Mouse (Mus musculus) midbrain, embryonic 12.5 days (tissue): ENCODE measurements around the gene Mei1. TPM values are rescaled to one million over a fixed set of nuclear protein-coding genes. Genes with fewer than 3 reads are reported as not detected.
A peak's percentile ranks its signal among the peaks of the same experiment; 100 is the strongest.

Experiments
- ATAC-seq: fragments of 200-750 bp; cut with Nextera tagmentation; 2 replicates; pipeline ENCODE4 v1.8.0; 2017; ENCODE audit warnings: low read depth, moderate TSS enrichment, moderate library complexity; ENCODE audit not compliant: low FRiP score
- H3K27ac ChIP-seq: fragments of 300-500 bp; sonication (generic); replicated peaks from 2 replicates; pipeline ENCODE4 v1.5.1; 2016; ENCODE audit warnings: mild to moderate bottlenecking
- H3K27me3 ChIP-seq: fragments of 300-500 bp; sonication (generic); 2 replicates; pipeline ENCODE4 v1.6.1; 2016; ENCODE audit warnings: mild to moderate bottlenecking
- H3K36me3 ChIP-seq: fragments of 300-500 bp; sonication (generic); 2 replicates; pipeline ENCODE4 v1.6.1; 2016
- H3K4me1 ChIP-seq: fragments of 300-500 bp; sonication (generic); 2 replicates; pipeline ENCODE4 v1.6.1; 2016
- H3K4me2 ChIP-seq: fragments of 300-500 bp; sonication (generic); replicated peaks from 2 replicates; pipeline ENCODE4 v1.6.1; 2016; ENCODE audit warnings: mild to moderate bottlenecking, moderate library complexity
- H3K4me3 ChIP-seq: fragments of 300-500 bp; sonication (generic); 2 replicates; pipeline ENCODE4 v1.5.1; 2016; ENCODE audit warnings: mild to moderate bottlenecking
- H3K9ac ChIP-seq: fragments of 300-500 bp; sonication (generic); replicated peaks from 2 replicates; pipeline ENCODE4 v1.6.1; 2016; ENCODE audit warnings: mild to moderate bottlenecking, moderate library complexity
- H3K9me3 ChIP-seq: fragments of 300-500 bp; sonication (generic); 2 replicates; pipeline ENCODE4 v1.6.1; 2016; ENCODE audit warnings: mild to moderate bottlenecking
- WGBS: fragments of 180-500 bp; shearing (Covaris S2); methylation state at CpG from one replicate; pipeline ENCODE4 v1.1.7; 2016; 5-methylcytosine and 5-hydroxymethylcytosine counted together
- polyA plus RNA-seq: library from polyadenylated mRNA; unstranded; fragments of >200 nt; fragmentation: Nextera tagmentation; extraction: Ambion mirVana; gene quantifications from 2 replicates; pipeline ENCODE4 v1.2.1, GENCODE M21; 2016

Gene Mei1
- polyA plus RNA-seq, 1 experiment from 2014 or later, result 0.05 TPM

DNA sequence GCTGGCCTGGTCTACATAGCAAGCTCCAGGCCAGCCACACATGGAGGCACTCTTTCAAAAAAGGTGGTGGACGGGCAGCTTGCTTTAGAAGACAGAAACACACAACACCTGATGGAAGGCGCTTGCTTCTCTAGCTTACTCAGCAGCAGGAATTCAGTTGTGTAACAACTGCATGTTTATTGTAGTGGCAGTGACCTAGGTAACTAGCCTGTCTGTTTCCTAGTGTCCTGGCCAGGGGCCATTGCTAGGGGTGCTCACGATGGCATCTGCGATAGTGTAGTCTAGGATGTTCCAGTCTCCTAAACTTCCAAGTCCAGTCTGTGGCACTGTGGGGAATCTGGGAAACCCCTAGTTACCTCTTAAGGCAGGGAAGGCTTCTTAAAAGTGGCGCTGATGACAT is 74.4 kb downstream of the Mei1 start:
- no peak overlapping the region for H3K9ac ChIP-seq
- H3K4me2 ChIP-seq, result no peak overlapping the region
- peaks cover 6% of the 10 kb centered on the region; the same call in 1 of the 2 replicates for H3K36me3 ChIP-seq
- H3K4me3 ChIP-seq, result no peak overlapping the region
- no peaks in the 10 kb centered on the region for H3K9me3 ChIP-seq
- H3K27ac ChIP-seq, result peak overlapping the region; percentile 95
- peaks cover 39% of the 10 kb centered on the region for H3K4me1 ChIP-seq
- no peaks in the 10 kb centered on the region for H3K27me3 ChIP-seq
- 88% methylated on average over 5 of the region's 5 CpGs for WGBS
- ATAC-seq, result no peak

DNA sequence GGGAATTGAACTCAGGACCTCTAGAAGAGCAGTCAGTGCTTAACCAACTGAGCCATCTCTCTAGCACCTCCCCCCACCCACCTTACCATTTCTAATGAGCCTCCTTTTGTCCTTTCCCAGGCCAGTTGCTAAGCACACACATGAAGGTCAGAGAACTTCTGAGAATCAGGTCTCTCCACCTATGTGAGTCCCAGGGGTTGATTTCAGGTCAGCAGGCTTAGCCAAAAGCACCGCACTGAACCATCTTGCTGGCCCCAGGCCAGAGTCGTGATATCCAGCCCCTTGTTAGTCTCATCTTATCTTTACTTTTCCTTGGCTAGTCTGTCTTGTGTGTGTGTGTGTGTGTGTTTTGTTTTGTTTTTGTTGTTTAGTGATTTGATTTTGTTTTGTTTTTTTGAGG is 75.6 kb downstream of the Mei1 start:
- no peak for ATAC-seq
- 47% methylated on average over 2 of the region's 2 CpGs for WGBS
- no peaks in the 10 kb centered on the region for H3K27me3 ChIP-seq
- no peak overlapping the region for H3K4me3 ChIP-seq
- H3K27ac ChIP-seq, result peak overlapping the region; percentile 95
- no peak overlapping the region for H3K9ac ChIP-seq
- H3K9me3 ChIP-seq, result no peaks in the 10 kb centered on the region
- no peak overlapping the region for H3K4me2 ChIP-seq
- H3K36me3 ChIP-seq, result peaks cover 6% of the 10 kb centered on the region; the same call in 1 of the 2 replicates
- H3K4me1 ChIP-seq, result peaks cover 48% of the 10 kb centered on the region

DNA sequence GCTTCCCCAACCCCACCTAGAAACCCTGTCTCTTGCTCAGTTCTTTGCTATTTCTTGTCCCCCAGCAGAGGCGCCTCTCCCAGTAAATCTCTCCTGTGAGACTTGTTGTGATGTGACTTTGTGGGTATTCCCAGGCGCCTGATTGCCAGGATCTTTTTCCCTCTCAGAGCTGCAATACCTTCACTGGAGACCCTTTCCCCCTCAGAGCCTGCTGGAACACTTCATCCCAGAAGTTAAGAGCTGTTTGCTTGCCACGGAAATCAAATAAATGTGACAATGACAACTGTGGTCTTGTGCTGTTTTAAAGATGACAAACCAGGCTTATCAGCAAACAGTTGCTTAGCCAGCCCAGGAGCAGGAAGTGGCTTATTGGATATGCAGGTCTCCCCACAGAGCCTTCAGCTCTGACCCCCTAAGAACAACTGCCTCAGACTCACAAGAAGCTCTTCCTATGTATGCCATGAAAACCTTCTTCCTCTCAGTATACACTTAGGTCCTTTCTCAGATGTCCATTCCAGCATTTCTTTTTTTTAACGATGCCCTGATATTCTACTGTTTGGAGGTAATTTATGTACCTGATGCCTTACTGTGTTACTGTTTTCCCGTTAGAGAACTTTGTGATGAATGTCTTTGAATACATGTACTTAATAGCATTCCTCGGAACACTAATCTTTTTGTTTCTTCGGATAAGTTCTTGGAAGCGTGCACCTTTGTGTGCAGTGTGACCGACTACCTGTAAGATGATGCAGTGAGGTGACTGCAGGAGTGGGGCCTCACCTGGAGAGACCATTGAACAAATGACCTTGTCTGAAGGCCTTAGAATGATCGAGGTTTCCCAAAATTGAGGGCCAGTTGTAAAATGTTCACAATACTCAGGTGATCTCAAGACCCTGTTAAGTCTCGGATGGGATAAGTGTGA is 76.3 kb downstream of the Mei1 start:
- no peak for ATAC-seq
- 14% methylated on average over 11 of the region's 11 CpGs for WGBS
- peaks cover 3% of the 10 kb centered on the region; the same call in 1 of the 2 replicates for H3K36me3 ChIP-seq
- peaks cover 52% of the 10 kb centered on the region for H3K4me1 ChIP-seq
- H3K4me3 ChIP-seq, result peak overlapping the region; percentile 96
- peak overlapping the region; percentile 50 for H3K4me2 ChIP-seq
- no peaks in the 10 kb centered on the region for H3K9me3 ChIP-seq
- H3K27me3 ChIP-seq, result no peaks in the 10 kb centered on the region
- 0 out of 2 replicates have a peak overlapping the region, but pooled peaks have one; percentile 24 for H3K9ac ChIP-seq
- H3K27ac ChIP-seq, result peak overlapping the region; percentile 95

DNA sequence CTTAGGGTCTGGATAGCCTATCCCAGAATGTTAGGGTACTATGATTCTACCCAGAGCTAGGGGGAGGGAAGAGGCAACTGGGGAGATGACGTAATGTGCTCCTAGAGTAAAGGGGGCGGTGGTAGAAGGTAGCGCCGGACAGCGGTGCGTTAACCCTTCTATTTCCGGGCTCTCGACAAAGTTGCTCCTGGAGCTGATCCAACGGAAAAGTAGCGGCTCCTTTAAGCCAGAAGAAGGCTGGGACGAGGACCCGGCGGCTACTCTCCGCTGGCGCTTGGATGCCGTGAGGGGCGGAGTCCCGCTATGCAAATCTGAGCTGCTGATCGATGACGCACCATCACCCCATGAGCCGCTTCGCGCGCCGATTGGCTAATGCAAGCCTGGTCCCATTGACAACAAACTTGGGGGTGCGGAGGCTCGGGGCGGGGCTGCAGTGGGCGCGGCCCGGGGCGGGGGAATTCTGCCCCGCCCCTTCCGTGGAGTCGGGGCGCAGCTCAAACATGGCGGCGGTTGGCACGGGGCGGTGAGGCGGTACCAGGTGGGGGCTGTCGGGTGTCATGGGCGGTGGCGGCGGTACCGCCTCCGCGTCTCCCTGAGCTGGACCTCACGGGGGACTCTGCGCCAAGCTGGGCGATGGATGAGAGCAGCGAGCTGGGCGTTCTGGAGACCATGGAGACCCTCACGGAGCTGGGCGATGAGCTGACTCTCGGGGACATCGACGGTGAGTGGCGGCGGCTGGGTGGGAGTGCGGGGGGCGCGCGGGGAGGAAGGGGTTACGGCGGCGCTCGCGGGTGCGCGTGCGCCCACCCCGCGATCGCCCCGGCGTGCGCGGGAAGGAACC is 77.2 kb downstream of the Mei1 start, which contains the start of gene Srebf2:
TSS of gene Srebf2 (plus strand) at position 412 of the 841 bp plus-strand sequence.
- Histone ChIP-seq H3K27me3 (no peaks in the 10 kb centered on the region), H3K4me2 (peak within 1 kb of the TSS; percentile 95), H3K36me3 (0 out of 2 replicates have a peak, but pooled peaks cover 6% of the 10 kb centered on the region), H3K9ac (peak within 1 kb of the TSS; percentile 95), H3K27ac (peak within 1 kb of the TSS; percentile 99), H3K9me3 (no peaks in the 10 kb centered on the region), H3K4me3 (peak within 1 kb of the TSS; percentile 96), H3K4me1 (peaks cover 56% of the 10 kb centered on the region)
- WGBS, result under 1% methylated on average over 78 of the region's 79 CpGs
- peak; percentile 98 for ATAC-seq

DNA sequence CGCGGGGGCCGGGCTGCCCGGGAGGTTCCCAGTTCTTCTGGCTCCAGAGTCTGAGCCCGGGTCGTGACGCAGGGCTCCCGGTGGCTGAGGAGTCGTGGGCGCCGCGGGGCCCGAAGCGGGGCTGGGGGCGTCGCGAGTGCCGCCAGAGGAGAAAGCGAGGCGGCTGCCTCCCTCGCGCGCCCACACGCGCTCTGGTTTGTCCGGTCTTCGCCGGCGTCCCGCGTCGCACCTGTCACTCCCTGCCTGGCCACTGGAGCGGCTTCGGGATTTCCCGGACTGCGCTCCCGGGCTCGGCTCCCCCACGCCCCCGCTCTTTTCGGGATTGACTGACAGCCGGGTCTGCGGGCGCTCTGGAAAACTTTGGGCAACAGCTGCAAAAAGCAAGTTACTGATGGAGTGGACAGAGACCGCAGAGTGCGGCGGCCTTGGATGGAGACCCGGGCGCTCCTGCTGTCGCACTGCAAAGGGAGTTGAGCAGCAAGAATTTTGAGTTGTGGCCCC is 77.9 kb downstream of the Mei1 start:
- Histone ChIP-seq H3K27ac (peak overlapping the region; percentile 99), H3K36me3 (0 out of 2 replicates have a peak, but pooled peaks cover 6% of the 10 kb centered on the region), H3K27me3 (no peaks in the 10 kb centered on the region), H3K4me1 (peaks cover 58% of the 10 kb centered on the region), H3K9me3 (no peaks in the 10 kb centered on the region), H3K4me2 (peak overlapping the region; percentile 95), H3K4me3 (peak overlapping the region; percentile 96), H3K9ac (peak overlapping the region; percentile 95)
- peak; percentile 1; the same call in 1 of the 2 replicates for ATAC-seq
- WGBS, result 1% methylated on average over 50 of the region's 50 CpGs

DNA sequence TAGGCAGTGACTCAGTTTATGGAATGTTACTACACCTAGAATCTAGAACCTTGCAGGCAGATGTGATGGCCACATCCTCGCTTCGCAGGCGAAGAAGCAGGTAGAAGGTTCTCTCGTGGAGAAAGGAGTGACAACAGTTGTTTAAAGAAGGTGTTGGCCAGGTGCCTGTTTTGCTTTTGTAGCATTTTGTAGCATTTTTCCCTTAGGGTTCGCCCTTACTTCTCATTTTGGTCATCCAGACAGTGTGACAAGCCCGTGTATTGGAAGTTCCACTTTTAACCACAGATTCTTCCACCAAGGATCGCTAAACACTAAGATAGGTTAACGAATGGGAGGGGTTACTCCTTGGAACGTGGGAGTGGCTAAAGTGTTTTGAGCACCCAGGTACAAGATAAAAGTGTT is 78.7 kb downstream of the Mei1 start:
- 0 out of 2 replicates have a peak, but pooled peaks cover 6% of the 10 kb centered on the region for H3K36me3 ChIP-seq
- ATAC-seq, result no peak
- H3K4me1 ChIP-seq, result peaks cover 61% of the 10 kb centered on the region
- H3K9me3 ChIP-seq, result no peaks in the 10 kb centered on the region
- WGBS, result 31% methylated on average over 9 of the region's 9 CpGs
- peak overlapping the region; percentile 99 for H3K27ac ChIP-seq
- peak overlapping the region; percentile 95 for H3K4me2 ChIP-seq
- H3K9ac ChIP-seq, result peak overlapping the region; percentile 95
- H3K4me3 ChIP-seq, result peak overlapping the region; percentile 96
- no peaks in the 10 kb centered on the region for H3K27me3 ChIP-seq

DNA sequence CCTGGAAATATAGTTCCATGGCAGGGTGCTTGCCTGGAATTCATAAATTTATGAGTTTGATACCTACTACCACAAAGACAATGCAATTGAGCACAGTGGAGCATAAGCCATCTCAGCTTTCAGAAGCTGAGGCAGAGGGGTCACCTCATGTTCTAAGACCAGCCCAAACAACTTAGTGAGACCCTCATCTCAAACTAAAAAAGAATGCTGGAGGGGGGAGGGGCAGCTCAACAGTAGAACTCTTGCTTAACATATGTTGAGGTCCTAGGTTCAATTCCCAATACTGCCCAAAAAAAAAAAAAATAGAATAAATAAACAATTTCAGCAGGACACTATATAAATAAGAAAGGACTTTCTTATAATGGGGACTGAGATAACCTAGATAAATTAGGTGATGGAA is 80.2 kb downstream of the Mei1 start:
- Histone ChIP-seq H3K9ac (no peak overlapping the region), H3K4me1 (peaks cover 59% of the 10 kb centered on the region), H3K27me3 (no peaks in the 10 kb centered on the region), H3K9me3 (no peaks in the 10 kb centered on the region), H3K4me3 (no peak overlapping the region), H3K36me3 (0 out of 2 replicates have a peak, but pooled peaks cover 6% of the 10 kb centered on the region), H3K4me2 (no peak overlapping the region), H3K27ac (no peak overlapping the region)
- ATAC-seq, result no peak

DNA sequence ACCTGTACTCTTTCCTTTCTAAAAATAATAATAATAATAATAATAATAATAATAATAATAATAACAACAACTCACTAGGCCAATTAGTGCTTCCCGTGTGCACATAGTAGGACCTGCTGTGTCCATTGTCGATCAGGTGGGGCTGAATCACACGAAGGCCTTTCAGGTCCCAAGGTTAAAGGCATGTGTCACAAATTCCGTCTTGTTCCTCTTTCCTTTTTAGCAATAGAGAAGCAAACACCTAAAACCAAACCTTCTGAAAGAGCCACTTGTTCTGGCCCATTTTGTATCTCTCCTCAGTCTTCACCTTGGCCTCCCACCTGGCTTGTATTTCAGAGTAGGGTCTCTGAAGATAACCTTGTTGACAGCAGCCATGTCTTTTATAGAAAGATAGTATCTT is 81.4 kb downstream of the Mei1 start:
- no peak overlapping the region for H3K4me2 ChIP-seq
- no peaks in the 10 kb centered on the region for H3K27me3 ChIP-seq
- peaks cover 50% of the 10 kb centered on the region for H3K4me1 ChIP-seq
- ATAC-seq, result no peak
- H3K27ac ChIP-seq, result no peak overlapping the region
- 94% methylated on average over 4 of the region's 4 CpGs for WGBS
- H3K4me3 ChIP-seq, result no peak overlapping the region
- no peak overlapping the region for H3K9ac ChIP-seq
- H3K9me3 ChIP-seq, result no peaks in the 10 kb centered on the region
- H3K36me3 ChIP-seq, result 0 out of 2 replicates have a peak, but pooled peaks cover 6% of the 10 kb centered on the region

DNA sequence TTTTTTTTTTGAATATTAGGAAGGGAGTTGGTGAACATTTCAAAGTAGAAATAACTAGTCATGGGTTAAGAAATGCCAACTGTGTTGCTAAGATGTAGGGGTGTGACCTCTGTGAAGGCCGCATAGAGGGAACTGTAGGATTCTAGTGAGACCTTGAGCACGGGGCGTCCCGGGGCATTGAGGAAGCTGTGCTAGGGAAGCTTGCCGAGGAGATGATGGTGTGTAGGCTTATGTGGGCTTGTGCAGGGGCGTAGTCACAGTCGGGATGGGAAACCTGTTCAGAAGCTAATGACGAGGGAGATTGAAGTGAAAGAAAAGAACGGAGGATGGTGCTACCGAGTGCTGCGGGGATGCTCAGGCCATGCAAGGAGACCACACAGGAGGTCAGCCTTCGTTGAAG is 82.2 kb downstream of the Mei1 start:
- WGBS, result 85% methylated on average over 12 of the region's 12 CpGs
- H3K9me3 ChIP-seq, result no peaks in the 10 kb centered on the region
- H3K9ac ChIP-seq, result no peak overlapping the region
- H3K4me2 ChIP-seq, result no peak overlapping the region
- H3K27me3 ChIP-seq, result no peaks in the 10 kb centered on the region
- H3K27ac ChIP-seq, result no peak overlapping the region
- no peak for ATAC-seq
- H3K36me3 ChIP-seq, result 0 out of 2 replicates have a peak, but pooled peaks cover 6% of the 10 kb centered on the region
- H3K4me1 ChIP-seq, result peaks cover 45% of the 10 kb centered on the region
- no peak overlapping the region for H3K4me3 ChIP-seq

DNA sequence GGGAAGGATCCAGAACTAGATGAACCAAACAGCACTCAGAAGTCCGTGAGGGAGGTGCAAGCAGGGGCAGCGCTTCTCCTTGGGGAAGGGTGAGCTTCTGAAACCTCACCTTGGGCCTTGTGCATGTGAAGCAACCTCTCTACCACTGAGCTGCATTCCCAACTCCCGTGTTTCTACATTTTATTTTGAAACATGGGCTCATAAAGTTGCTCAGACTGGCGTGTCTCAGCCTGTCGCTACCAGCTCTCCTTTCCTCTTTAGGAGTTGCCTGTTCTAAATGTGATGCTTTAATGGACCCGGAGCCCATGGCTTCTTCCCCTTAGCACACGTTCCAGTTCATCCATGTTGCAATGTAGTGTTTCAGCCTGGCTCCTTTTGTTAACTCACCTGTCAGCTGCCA is 82.6 kb downstream of the Mei1 start:
- Histone ChIP-seq H3K9me3 (no peaks in the 10 kb centered on the region), H3K4me3 (no peak overlapping the region), H3K36me3 (0 out of 2 replicates have a peak, but pooled peaks cover 6% of the 10 kb centered on the region), H3K27me3 (no peaks in the 10 kb centered on the region), H3K27ac (no peak overlapping the region), H3K4me2 (no peak overlapping the region), H3K9ac (no peak overlapping the region), H3K4me1 (peaks cover 49% of the 10 kb centered on the region)
- WGBS, result 90% methylated on average over 7 of the region's 7 CpGs
- ATAC-seq, result no peak

DNA sequence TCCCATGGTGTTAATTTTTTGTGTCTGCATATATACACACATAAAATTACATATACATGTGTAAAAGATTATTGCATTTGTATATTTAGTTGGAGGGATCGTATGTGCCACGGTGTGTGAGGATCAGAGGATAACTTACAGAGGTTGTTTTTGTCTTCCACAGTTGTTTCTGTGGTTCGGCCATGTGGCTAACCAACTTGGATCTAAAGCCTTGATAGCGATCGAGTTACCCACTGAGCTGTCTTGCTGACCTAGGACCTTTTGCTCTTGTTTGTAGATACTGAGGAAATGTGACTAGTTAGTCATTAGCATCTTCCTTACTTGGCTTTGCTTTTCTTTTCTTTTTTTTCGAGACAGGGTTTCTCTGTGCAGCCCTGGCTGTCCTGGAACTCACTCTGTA is 86.5 kb downstream of the Mei1 start:
- peaks cover 61% of the 10 kb centered on the region for H3K4me1 ChIP-seq
- ATAC-seq, result no peak
- H3K9me3 ChIP-seq, result no peaks in the 10 kb centered on the region
- 89% methylated on average over 6 of the region's 6 CpGs for WGBS
- H3K4me3 ChIP-seq, result no peak overlapping the region
- no peak overlapping the region for H3K4me2 ChIP-seq
- H3K9ac ChIP-seq, result no peak overlapping the region
- no peak overlapping the region for H3K27ac ChIP-seq
- 0 out of 2 replicates have a peak, but pooled peaks cover 4% of the 10 kb centered on the region for H3K36me3 ChIP-seq
- no peaks in the 10 kb centered on the region for H3K27me3 ChIP-seq
